Mouse (Mus musculus): Measurements from ENCODE around the gene Igfn1.

The Igfn1 gene

DNA sequence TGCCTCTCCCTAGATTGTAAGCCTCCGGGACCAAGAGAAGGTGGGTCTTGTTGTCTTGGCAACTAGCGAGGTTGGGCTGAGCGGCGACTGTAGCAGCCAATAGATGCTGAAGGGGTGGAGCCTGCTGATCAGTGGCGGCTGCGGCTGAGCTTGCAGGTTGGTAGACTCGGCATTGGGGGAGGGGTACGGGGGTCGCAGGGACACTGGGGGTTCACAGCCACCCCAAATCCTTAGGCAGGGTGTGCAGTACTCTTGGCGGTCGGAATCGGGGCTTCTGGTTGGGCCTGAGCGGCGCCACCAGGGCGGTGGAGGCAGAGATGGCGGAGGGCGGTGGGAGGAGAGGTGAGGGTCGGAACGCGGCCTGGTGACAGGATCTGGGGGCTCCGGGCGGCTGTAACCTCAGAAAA lies 11.8 kb upstream of the Igfn1 start:
- H3K9me3 ChIP-seq (ENCODE audit: low read length) = no peaks in the 10 kb centered on the region
- H3K4me3 ChIP-seq (replicated peaks; ENCODE audit: low read length) = peak overlapping the region; percentile 90
- TF ChIP-seq CTCF (conservative IDR thresholded peaks at IDR 0.05; ENCODE audit: low read length) (no peak), NANOG (IDR thresholded peaks at IDR 0.05; ENCODE audit: borderline replicate concordance, low read length) (no peak), POU5F1 (IDR thresholded peaks at IDR 0.05; ENCODE audit: borderline replicate concordance, low read length) (no peak)
- H3K27me3 ChIP-seq (ENCODE audit: insufficient read depth, low read length) = no peaks in the 10 kb centered on the region
- peaks cover 31% of the 10 kb centered on the region for H3K36me3 ChIP-seq (ENCODE audit: insufficient read depth, low read length)
- H3K4me1 ChIP-seq (replicated peaks; ENCODE audit: low read depth, low read length) = peaks cover 16% of the 10 kb centered on the region

DNA sequence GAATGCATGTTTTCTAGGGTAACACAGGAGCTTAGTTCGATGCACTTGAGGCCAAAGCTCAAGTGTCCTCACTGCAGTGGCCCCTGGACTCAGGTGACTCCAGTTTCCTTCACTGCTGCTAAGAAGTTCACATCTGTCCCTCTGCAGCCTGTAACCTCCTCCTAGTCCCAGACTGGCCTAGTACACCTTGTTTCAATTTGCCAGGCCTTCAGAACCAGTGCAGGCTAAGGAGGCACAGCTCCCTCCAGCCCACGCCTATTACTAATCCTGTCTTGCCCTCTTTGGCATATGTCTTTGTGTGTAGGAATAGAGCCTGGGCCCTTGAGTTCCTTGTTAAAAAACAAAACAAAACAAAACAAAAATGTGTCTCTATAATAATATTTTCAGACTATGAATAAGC lies 11.2 kb upstream of the Igfn1 start:
- no peaks in the 10 kb centered on the region for H3K27me3 ChIP-seq (ENCODE audit: insufficient read depth, low read length)
- TF ChIP-seq NANOG (IDR thresholded peaks at IDR 0.05; ENCODE audit: borderline replicate concordance, low read length) = no peak
- no peak for TF ChIP-seq CTCF (conservative IDR thresholded peaks at IDR 0.05; ENCODE audit: low read length)
- no peak for TF ChIP-seq POU5F1 (IDR thresholded peaks at IDR 0.05; ENCODE audit: borderline replicate concordance, low read length)

DNA sequence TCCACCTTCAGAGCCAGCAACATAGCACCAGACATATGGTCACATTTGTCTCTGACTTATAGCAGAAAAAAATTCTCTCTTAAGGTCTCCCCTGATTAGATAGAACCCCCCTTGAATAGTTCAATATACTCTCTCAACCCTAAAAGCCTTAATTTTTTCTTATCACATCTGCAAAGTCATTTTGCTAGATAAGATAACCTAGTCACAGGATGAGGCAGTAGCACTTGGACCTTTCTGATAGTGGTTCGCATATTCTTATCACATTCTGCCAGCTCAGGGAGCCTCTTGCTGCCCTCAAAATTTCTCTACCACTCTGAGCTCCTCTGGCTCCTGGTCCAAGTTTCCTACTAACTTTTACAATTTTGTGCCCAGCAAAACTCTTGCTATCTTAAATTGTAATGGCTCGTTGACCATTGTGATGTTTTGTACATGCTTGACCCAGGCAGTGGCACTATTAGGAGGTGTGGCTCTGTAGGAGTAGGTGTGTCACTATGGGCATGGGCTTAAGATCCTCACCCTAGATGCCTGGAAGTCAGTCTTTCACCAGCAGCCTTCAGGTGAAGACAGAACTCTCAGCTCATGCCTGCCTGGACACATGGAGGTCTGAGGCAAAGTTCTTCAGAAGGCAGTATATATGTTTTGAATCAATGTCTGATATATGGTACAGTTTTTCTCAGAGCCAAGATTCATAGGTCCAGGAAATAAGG lies 8.8 kb upstream of the Igfn1 start:
- Histone ChIP-seq H3K4me1 (replicated peaks; ENCODE audit: low read depth, low read length) (peaks cover 16% of the 10 kb centered on the region), H3K4me3 (replicated peaks; ENCODE audit: low read length) (no peak overlapping the region), H3K9me3 (ENCODE audit: low read length) (no peaks in the 10 kb centered on the region), H3K27me3 (ENCODE audit: insufficient read depth, low read length) (peaks cover 6% of the 10 kb centered on the region; the same call in 1 of the 2 replicates), H3K36me3 (ENCODE audit: insufficient read depth, low read length) (peaks cover 6% of the 10 kb centered on the region)
- no peak for TF ChIP-seq CTCF (conservative IDR thresholded peaks at IDR 0.05; ENCODE audit: low read length)
- TF ChIP-seq POU5F1 (IDR thresholded peaks at IDR 0.05; ENCODE audit: borderline replicate concordance, low read length) = no peak
- no peak for TF ChIP-seq NANOG (IDR thresholded peaks at IDR 0.05; ENCODE audit: borderline replicate concordance, low read length)

More for the DNA sequence above, 11.2 kb upstream of the Igfn1 start:
- H3K4me1 ChIP-seq (replicated peaks; ENCODE audit: low read depth, low read length) = peaks cover 16% of the 10 kb centered on the region
- peaks cover 25% of the 10 kb centered on the region for H3K36me3 ChIP-seq (ENCODE audit: insufficient read depth, low read length)
- H3K4me3 ChIP-seq (replicated peaks; ENCODE audit: low read length) = 0 out of 2 replicates have a peak overlapping the region, but pooled peaks have one; percentile 90
- H3K9me3 ChIP-seq (ENCODE audit: low read length) = no peaks in the 10 kb centered on the region

DNA sequence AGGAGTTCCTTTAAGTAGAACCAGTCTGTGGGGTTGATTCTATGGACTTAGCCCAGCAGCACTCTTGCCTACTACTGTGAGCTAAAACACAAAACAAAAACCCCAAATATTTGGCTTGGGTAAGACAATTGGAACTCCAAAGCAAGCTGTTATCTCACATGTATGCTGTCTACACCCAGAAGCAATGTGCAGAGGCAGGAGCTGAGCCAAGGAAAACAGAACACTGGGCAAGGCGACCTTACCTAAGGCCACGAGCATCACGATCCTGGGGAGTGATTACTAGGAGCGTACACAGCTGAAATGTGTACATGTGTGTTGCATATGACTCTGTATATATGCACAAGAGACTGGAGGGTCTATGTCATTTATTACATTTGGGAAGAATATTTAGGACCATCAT lies 7.4 kb upstream of the Igfn1 start:
- Histone ChIP-seq H3K4me1 (replicated peaks; ENCODE audit: low read depth, low read length) (peaks cover 7% of the 10 kb centered on the region), H3K9me3 (ENCODE audit: low read length) (no peaks in the 10 kb centered on the region), H3K27me3 (ENCODE audit: insufficient read depth, low read length) (peaks cover 6% of the 10 kb centered on the region; the same call in 1 of the 2 replicates), H3K4me3 (replicated peaks; ENCODE audit: low read length) (no peak overlapping the region), H3K36me3 (ENCODE audit: insufficient read depth, low read length) (no peaks in the 10 kb centered on the region)
- TF ChIP-seq CTCF (conservative IDR thresholded peaks at IDR 0.05; ENCODE audit: low read length) = no peak
- TF ChIP-seq NANOG (IDR thresholded peaks at IDR 0.05; ENCODE audit: borderline replicate concordance, low read length) = no peak
- TF ChIP-seq POU5F1 (IDR thresholded peaks at IDR 0.05; ENCODE audit: borderline replicate concordance, low read length) = no peak

DNA sequence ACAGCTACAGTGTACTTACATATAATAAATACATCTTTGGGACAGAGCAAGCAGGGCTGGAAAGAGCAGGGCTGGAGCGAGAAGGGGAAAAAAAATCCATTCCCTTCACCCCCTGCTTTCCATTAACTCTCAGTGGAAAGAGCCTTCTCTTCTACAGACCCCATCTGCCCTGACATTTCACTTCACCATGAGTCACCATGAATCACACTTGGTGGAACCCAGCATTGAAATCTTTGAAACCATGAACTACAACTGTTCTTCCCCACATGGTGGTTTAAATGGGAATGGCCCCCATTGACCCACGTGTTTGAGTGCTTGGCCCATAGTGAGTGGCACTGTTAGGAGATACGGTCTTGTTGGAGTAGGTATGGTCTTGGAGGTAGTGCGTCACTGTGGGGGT lies 4.1 kb upstream of the Igfn1 start:
- Histone ChIP-seq H3K4me1 (replicated peaks; ENCODE audit: low read depth, low read length) (peaks cover 11% of the 10 kb centered on the region), H3K4me3 (replicated peaks; ENCODE audit: low read length) (no peak overlapping the region), H3K36me3 (ENCODE audit: insufficient read depth, low read length) (no peaks in the 10 kb centered on the region), H3K9me3 (ENCODE audit: low read length) (no peaks in the 10 kb centered on the region), H3K27me3 (ENCODE audit: insufficient read depth, low read length) (peaks cover 26% of the 10 kb centered on the region)
- TF ChIP-seq POU5F1 (IDR thresholded peaks at IDR 0.05; ENCODE audit: borderline replicate concordance, low read length) = no peak
- TF ChIP-seq CTCF (conservative IDR thresholded peaks at IDR 0.05; ENCODE audit: low read length) = no peak
- TF ChIP-seq NANOG (IDR thresholded peaks at IDR 0.05; ENCODE audit: borderline replicate concordance, low read length) = no peak

DNA sequence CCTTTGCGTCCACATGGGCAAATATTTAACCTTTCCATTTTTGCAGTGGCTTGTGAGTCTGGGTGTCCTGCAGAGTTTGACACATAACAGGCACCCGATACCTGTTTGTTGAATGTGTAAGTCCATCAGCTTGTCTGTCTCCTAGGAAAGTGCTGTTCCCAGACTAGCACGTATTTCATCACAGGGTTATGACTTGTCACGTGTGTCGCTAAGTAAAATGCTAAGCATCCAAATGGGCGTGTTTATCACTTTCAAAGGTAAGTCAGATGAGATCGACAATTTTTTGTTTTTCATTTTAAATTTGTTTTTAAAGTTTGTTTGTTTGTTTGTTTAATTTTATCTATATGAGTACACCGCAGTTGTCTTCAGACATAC lies 2.0 kb upstream of the Igfn1 start:
- peaks cover 11% of the 10 kb centered on the region for H3K4me1 ChIP-seq (replicated peaks; ENCODE audit: low read depth, low read length)
- H3K9me3 ChIP-seq (ENCODE audit: low read length) = no peaks in the 10 kb centered on the region
- peaks cover 34% of the 10 kb centered on the region for H3K27me3 ChIP-seq (ENCODE audit: insufficient read depth, low read length)
- TF ChIP-seq POU5F1 (IDR thresholded peaks at IDR 0.05; ENCODE audit: borderline replicate concordance, low read length) = no peak
- TF ChIP-seq NANOG (IDR thresholded peaks at IDR 0.05; ENCODE audit: borderline replicate concordance, low read length) = no peak
- no peak for TF ChIP-seq CTCF (conservative IDR thresholded peaks at IDR 0.05; ENCODE audit: low read length)
- H3K4me3 ChIP-seq (replicated peaks; ENCODE audit: low read length) = peak overlapping the region; percentile 80
- H3K36me3 ChIP-seq (ENCODE audit: insufficient read depth, low read length) = no peaks in the 10 kb centered on the region

DNA sequence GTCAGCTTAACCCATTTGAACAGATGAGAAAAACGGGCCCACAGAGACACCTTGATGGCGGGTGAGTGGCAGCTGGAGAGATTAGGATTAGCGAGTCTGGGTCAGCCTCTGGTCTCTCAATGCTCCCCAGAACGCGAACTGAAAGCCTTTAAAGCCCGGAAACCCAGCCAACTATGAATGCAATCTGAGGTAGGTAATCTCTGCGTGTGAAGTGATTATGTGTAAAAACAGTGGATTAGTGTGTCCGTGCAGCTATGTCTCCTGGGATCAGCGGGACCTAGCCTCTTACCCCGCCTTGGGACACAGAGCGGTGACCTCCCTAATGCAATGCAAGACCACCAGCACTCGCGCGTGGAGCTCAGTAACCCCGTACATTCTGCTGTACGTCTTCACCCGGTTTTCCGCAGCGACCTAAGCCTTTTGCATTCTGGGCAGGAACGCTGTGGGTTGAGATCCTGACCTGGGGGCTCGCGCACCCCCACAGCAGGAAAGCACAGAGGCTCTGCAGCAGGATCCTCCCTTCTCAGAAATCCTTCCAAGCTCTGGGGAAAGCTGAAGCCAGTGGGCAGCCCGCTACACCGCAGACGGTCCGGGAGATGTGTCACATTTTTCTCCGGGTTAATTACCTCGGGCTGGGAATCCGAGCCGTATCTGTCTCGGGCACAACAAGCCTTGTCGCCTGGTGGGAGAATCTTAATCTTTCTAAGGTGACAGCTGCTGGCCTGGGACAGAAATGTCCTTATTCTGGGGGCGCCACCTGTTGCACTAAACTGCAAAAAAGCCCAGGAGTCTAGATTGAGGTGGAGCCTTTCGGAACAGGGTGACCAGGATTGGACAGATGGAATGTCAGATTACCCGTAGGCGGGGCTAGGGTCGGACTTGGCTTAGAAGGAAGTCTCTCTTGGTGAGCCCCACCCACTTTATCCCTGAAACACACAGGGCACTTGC lies 1.3 kb upstream of the Igfn1 start, which contains the start of gene Tmem9:
Gene Tmem9 (plus strand): TSS at position 940 of the 948 bp plus-strand sequence.
- Histone ChIP-seq H3K27me3 (ENCODE audit: insufficient read depth, low read length) (peaks cover 34% of the 10 kb centered on the region), H3K4me1 (replicated peaks; ENCODE audit: low read depth, low read length) (peaks cover 11% of the 10 kb centered on the region), H3K4me3 (replicated peaks; ENCODE audit: low read length) (peak within 1 kb of the TSS; percentile 80), H3K36me3 (ENCODE audit: insufficient read depth, low read length) (no peaks in the 10 kb centered on the region), H3K9me3 (ENCODE audit: low read length) (no peaks in the 10 kb centered on the region)
- TF ChIP-seq CTCF (conservative IDR thresholded peaks at IDR 0.05; ENCODE audit: low read length) = no peak
- no peak for TF ChIP-seq NANOG (IDR thresholded peaks at IDR 0.05; ENCODE audit: borderline replicate concordance, low read length)
- no peak for TF ChIP-seq POU5F1 (IDR thresholded peaks at IDR 0.05; ENCODE audit: borderline replicate concordance, low read length)

DNA sequence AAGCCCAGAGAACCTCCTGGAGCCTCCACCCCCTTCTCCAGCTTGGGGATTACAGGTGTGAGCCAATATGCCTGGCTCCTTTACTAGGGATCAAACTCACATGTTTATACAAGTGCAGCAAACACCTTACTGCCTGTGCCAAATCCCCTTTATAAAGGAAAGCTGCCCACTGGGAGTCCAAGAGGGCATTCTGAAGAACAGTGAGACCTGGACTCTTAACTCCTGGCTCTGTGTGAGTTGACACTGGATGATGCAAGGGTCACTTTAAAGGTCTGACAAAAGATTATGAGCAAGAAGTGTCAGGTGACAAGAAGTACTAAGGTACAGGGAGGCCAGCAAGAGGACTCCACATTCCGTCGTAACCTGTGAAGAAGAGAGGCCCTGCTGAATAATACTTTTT lies 4.7 kb downstream of the Igfn1 start:
- H3K36me3 ChIP-seq (ENCODE audit: insufficient read depth, low read length) = no peaks in the 10 kb centered on the region
- H3K27me3 ChIP-seq (ENCODE audit: insufficient read depth, low read length) = peaks cover 46% of the 10 kb centered on the region
- H3K4me1 ChIP-seq (replicated peaks; ENCODE audit: low read depth, low read length) = no peaks in the 10 kb centered on the region
- H3K9me3 ChIP-seq (ENCODE audit: low read length) = no peaks in the 10 kb centered on the region
- H3K4me3 ChIP-seq (replicated peaks; ENCODE audit: low read length) = no peak overlapping the region
- TF ChIP-seq NANOG (IDR thresholded peaks at IDR 0.05; ENCODE audit: borderline replicate concordance, low read length) = no peak
- no peak for TF ChIP-seq CTCF (conservative IDR thresholded peaks at IDR 0.05; ENCODE audit: low read length)
- no peak for TF ChIP-seq POU5F1 (IDR thresholded peaks at IDR 0.05; ENCODE audit: borderline replicate concordance, low read length)
